Mouse (Mus musculus) heart, embryonic 14.5 days (tissue): Measurements from ENCODE around the gene Crabp2. TPM values are rescaled to one million over a fixed set of nuclear protein-coding genes. Genes with fewer than 3 reads are reported as not detected.
A peak's percentile ranks its signal among the peaks of the same experiment; 100 is the strongest.

Source experiments
- ATAC-seq: fragments of 200-750 bp; cut with Nextera tagmentation; 2 replicates; pipeline ENCODE4 v1.8.0; 2017; ENCODE audit warnings: low read depth, moderate TSS enrichment; ENCODE audit not compliant: insufficient number of reproducible peaks, insufficient read depth, low FRiP score
- H3K27ac ChIP-seq, 2 experiments: fragments of 200-500 bp in 1 of 2; fragments of 300-500 bp in 1 of 2; sonication (generic) in 1 of 2; replicated peaks in 1 of 2; 2 replicates each; pipeline ENCODE4 v1.5.1; 2012 to 2014; ENCODE audit warnings: low read depth in 2 of 2, low read length in 2 of 2, control low read depth in 1 of 2, mild to moderate bottlenecking in 1 of 2, mixed read lengths in 1 of 2; ENCODE audit not compliant: control insufficient read depth in 1 of 2, insufficient read depth in 1 of 2
- H3K27me3 ChIP-seq: fragments of 300-500 bp; sonication (generic); 2 replicates; pipeline ENCODE4 v1.6.1; 2014; ENCODE audit warnings: mild to moderate bottlenecking, low read length, control low read depth; ENCODE audit not compliant: control insufficient read depth, insufficient read depth
- H3K36me3 ChIP-seq: fragments of 300-500 bp; sonication (generic); 2 replicates; pipeline ENCODE4 v1.6.1; 2014; ENCODE audit warnings: mild to moderate bottlenecking, control low read depth, low read length, mixed read lengths; ENCODE audit not compliant: control insufficient read depth, insufficient read depth
- H3K4me1 ChIP-seq, 2 experiments: fragments of 200-500 bp in 1 of 2; fragments of 300-500 bp in 1 of 2; sonication (generic) in 1 of 2; 2 replicates each; pipeline ENCODE4 v1.6.1; 2012 to 2014; ENCODE audit warnings: low read length in 2 of 2, control low read depth in 1 of 2, mixed read lengths in 1 of 2; ENCODE audit not compliant: control insufficient read depth in 2 of 2, insufficient read depth in 2 of 2
- H3K4me2 ChIP-seq: fragments of 300-500 bp; sonication (generic); 2 replicates; pipeline ENCODE4 v1.6.1; 2014; ENCODE audit warnings: mild to moderate bottlenecking, low read length
- H3K4me3 ChIP-seq, 2 experiments: fragments of 200-500 bp in 1 of 2; fragments of 300-500 bp in 1 of 2; sonication (generic) in 1 of 2; 2 replicates each; pipeline ENCODE4 v1.5.1; 2012 to 2014; ENCODE audit warnings: low read length in 2 of 2, mild to moderate bottlenecking in 2 of 2, control low read depth in 1 of 2, low read depth in 1 of 2, moderate library complexity in 1 of 2; ENCODE audit not compliant: control insufficient read depth in 1 of 2, insufficient read depth in 1 of 2
- H3K9ac ChIP-seq: fragments of 300-500 bp; sonication (generic); 2 replicates; pipeline ENCODE4 v1.6.1; 2014; ENCODE audit warnings: mild to moderate bottlenecking, low read length
- H3K9me3 ChIP-seq: fragments of 300-500 bp; sonication (generic); 2 replicates; pipeline ENCODE4 v1.6.1; 2016; ENCODE audit warnings: low read length, control low read depth; ENCODE audit not compliant: control insufficient read depth
- WGBS: fragments of 180-500 bp; shearing (Covaris S2); extraction: QIAGEN DNeasy Blood & Tissue Kit; methylation state at CpG from one replicate; pipeline ENCODE4 v1.1.7; 2014; 5-methylcytosine and 5-hydroxymethylcytosine counted together
- polyA plus RNA-seq: library from polyadenylated mRNA; unstranded; fragments of >200 nt; fragmentation: Nextera tagmentation; extraction: Ambion mirVana; gene quantifications from 2 replicates; pipeline ENCODE4 v1.2.1, GENCODE M21; 2014

Crabp2 gene
- polyA plus RNA-seq, 1 experiment from 2014 or later: 2.4 TPM

GRCm38 (mm10) chr3:87959371-87959770 is 10.9 kb downstream of the Crabp2 start:
- Histone ChIP-seq H3K4me2 (no peak overlapping the region), H3K27ac (peak overlapping the region in 1 of 2 experiments; percentile 93; a peak in 1 of 4 replicates)

GRCm38 (mm10) chr3:87960191-87960585 is 11.7 kb downstream of the Crabp2 start:
- H3K36me3 ChIP-seq: no peaks in the 10 kb centered on the region
- peaks cover 16 to 18% of the 10 kb centered on the region in 2 experiments for H3K4me1 ChIP-seq
- 7% methylated on average over 10 of the region's 10 CpGs for WGBS
- no peak for ATAC-seq
- H3K4me3 ChIP-seq: peak overlapping the region; percentile 57 to 66
- peak overlapping the region; percentile 93 to 96 for H3K27ac ChIP-seq
- H3K9me3 ChIP-seq: no peaks in the 10 kb centered on the region
- peak overlapping the region; percentile 89 for H3K4me2 ChIP-seq
- H3K27me3 ChIP-seq: peaks cover 4% of the 10 kb centered on the region; the same call in 1 of the 2 replicates
- H3K9ac ChIP-seq: peak overlapping the region; percentile 85

More at GRCm38 (mm10) chr3:87959371-87959770, 10.9 kb downstream of the Crabp2 start:
- Histone ChIP-seq H3K27me3 (peaks cover 4% of the 10 kb centered on the region; the same call in 1 of the 2 replicates), H3K4me1 (peaks cover 16 to 18% of the 10 kb centered on the region in 2 experiments), H3K36me3 (no peaks in the 10 kb centered on the region), H3K9ac (no peak overlapping the region), H3K4me3 (no peak overlapping the region), H3K9me3 (no peaks in the 10 kb centered on the region)
- no peak for ATAC-seq
- WGBS: 57% methylated on average over 7 of the region's 7 CpGs

GRCm38 (mm10) chr3:87960586-87961191 is 12.2 kb downstream of the Crabp2 start:
- ATAC-seq: peak; percentile 96
- Histone ChIP-seq H3K4me3 (peak overlapping the region; percentile 57 to 66), H3K9me3 (no peaks in the 10 kb centered on the region), H3K9ac (peak overlapping the region; percentile 85), H3K4me1 (peaks cover 16 to 18% of the 10 kb centered on the region in 2 experiments), H3K4me2 (peak overlapping the region; percentile 89), H3K36me3 (no peaks in the 10 kb centered on the region), H3K27ac (peak overlapping the region; percentile 93 to 96), H3K27me3 (peaks cover 4% of the 10 kb centered on the region; the same call in 1 of the 2 replicates)
- 1% methylated on average over 27 of the region's 27 CpGs for WGBS

DNA sequence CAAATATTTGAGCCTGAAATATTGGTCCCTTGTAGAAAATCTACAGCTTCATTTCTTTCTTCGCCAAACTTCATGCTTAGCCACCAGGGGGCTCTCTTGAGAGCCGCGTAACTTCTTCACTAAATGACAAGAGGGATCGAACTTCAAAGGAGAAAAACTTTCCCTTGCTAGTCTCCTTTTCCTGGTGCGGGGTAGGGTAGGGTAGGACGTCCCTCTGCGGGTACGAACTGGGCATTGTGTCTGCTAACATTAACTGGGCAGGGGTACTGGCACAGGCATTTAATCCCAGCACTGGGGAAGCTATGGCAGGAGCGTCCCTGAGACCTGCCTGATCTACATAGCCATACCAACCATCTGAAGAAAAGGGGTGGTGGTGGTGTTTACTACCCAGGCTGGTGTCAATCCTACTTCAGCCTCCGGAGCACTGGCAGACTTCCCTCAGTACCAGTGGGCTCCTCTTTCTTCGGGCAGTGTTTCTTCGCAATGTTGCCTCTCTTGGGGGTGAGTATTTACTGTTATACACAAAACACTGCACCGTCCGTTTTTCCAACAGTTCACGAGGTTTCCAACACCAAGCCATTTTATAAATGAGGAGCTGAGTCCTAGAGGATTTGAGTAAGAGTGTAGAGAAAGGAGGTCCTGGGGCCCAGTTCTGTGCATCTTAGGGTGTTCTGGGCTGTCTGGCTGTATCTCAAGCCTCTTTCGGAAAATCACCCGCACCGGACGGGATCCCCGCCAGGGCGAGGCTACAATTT is 21.9 kb downstream of the Crabp2 start:
- Histone ChIP-seq H3K4me1 (peaks cover 25 to 44% of the 10 kb centered on the region in 2 experiments), H3K27ac (peak overlapping the region; percentile 4 to 68; a peak in 2 of 4 replicates), H3K4me2 (peak overlapping the region; percentile 89), H3K4me3 (peak overlapping the region; percentile 53 to 57), H3K9ac (peak overlapping the region; percentile 76), H3K9me3 (no peaks in the 10 kb centered on the region), H3K36me3 (peaks cover 8% of the 10 kb centered on the region), H3K27me3 (0 out of 2 replicates have a peak, but pooled peaks cover 6% of the 10 kb centered on the region)
- 1% methylated on average over 21 of the region's 21 CpGs for WGBS
- no peak for ATAC-seq

GRCm38 (mm10) chr3:87970939-87971488 is 22.5 kb downstream of the Crabp2 start, which contains the start of gene Nes:
Gene Nes, plus strand, starts transcription at chr3:87971078.
- Histone ChIP-seq H3K4me3 (peak within 1 kb of the TSS; percentile 53 to 57), H3K27ac (peak within 1 kb of the TSS; percentile 4 to 68; a peak in 3 of 4 replicates), H3K9ac (peak within 1 kb of the TSS; percentile 76), H3K4me2 (peak within 1 kb of the TSS; percentile 89), H3K27me3 (0 out of 2 replicates have a peak, but pooled peaks cover 6% of the 10 kb centered on the region), H3K36me3 (peaks cover 14% of the 10 kb centered on the region), H3K4me1 (peaks cover 25 to 44% of the 10 kb centered on the region in 2 experiments), H3K9me3 (no peaks in the 10 kb centered on the region)
- under 1% methylated on average over 44 of the region's 44 CpGs for whole genome bisulfite sequencing
- peak; percentile 74 for ATAC-seq

DNA sequence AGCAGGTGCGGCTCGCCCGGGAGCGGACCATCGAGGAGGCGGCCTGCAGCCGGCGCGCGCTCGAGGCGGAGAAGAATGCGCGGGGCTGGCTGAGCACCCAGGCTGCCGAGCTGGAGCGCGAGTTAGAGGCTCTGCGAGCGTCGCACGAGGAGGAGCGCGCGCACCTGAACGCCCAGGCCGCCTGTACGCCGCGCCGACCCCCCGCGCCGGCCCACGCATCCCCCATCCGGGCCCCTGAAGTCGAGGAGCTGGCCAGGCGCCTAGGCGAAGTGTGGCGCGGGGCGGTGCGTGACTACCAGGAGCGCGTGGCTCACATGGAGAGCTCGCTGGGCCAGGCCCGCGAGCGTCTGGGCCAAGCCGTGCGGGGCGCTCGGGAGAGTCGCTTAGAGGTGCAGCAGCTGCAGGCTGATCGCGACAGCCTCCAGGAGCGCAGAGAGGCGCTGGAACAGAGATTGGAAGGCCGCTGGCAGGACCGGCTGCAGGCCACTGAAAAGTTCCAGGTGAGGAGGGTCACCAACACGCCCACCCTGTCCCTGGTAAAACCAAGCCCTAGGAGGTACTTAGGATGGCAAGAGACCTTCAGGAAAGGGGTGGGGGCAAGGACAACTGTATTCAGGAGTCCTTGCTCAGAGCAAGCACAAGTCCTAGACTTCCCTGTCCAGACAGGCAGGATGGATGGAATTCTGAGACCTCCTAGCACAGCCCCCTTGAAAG is 23.2 kb downstream of the Crabp2 start:
- peak overlapping the region; percentile 89 for H3K4me2 ChIP-seq
- WGBS: 1% methylated on average over 60 of the region's 60 CpGs

More for the DNA sequence above, 23.2 kb downstream of the Crabp2 start:
- Histone ChIP-seq H3K4me3 (peak overlapping the region; percentile 53 to 57), H3K9me3 (no peaks in the 10 kb centered on the region), H3K9ac (peak overlapping the region; percentile 76), H3K27ac (peak overlapping the region in 1 of 2 experiments; percentile 68; a peak in 2 of 4 replicates), H3K27me3 (0 out of 2 replicates have a peak, but pooled peaks cover 6% of the 10 kb centered on the region), H3K36me3 (peaks cover 21% of the 10 kb centered on the region), H3K4me1 (peaks cover 25 to 44% of the 10 kb centered on the region in 2 experiments)
- ATAC-seq: 0 out of 2 replicates have a peak, but pooled peaks have one; percentile 8
